Mouse (Mus musculus) liver, postnatal 0 days (tissue): ENCODE results near the gene B3galt5.

Experiments used
- CTCF ChIP-seq: sonication (generic); IDR thresholded peaks from 2 replicates; pipeline ENCODE4 v1.5.1; 2016; ENCODE audit warnings: antibody characterized with exemption, low read depth
- EP300 ChIP-seq: IDR thresholded peaks from 2 replicates; pipeline ENCODE4 v1.6.1; 2016; ENCODE audit warnings: antibody characterized with exemption, low read depth, mild to moderate bottlenecking

GRCm38 (mm10) chr16:96272929-96273619 is 37.5 kb downstream of the B3galt5 start:
- TF ChIP-seq CTCF (no peak), EP300 (no peak)
